Mouse (Mus musculus) heart, embryonic 13.5 days (tissue): ENCODE measurements at regions not wholly inside any gene's neighbourhood (a gene's known extent, or its start where the extent isn't known, plus 50 kb on each side); places are given as distances from the start of the nearest gene placed in this dataset.

Source experiments
- ATAC-seq: fragments of 200-750 bp; cut with Nextera tagmentation; 2 replicates; pipeline ENCODE4 v1.8.0; 2017; ENCODE audit warnings: moderate TSS enrichment; ENCODE audit not compliant: insufficient number of reproducible peaks, low FRiP score, low TSS enrichment; ENCODE audit errors: extremely low read depth
- H3K27ac ChIP-seq: fragments of 300-500 bp; sonication (generic); replicated peaks from 2 replicates; pipeline ENCODE4 v1.5.1; 2015; ENCODE audit warnings: moderate library complexity, mild to moderate bottlenecking, inconsistent platforms
- H3K27me3 ChIP-seq: fragments of 300-500 bp; sonication (generic); replicated peaks from 2 replicates; pipeline ENCODE4 v1.6.1; 2015; ENCODE audit warnings: mild to moderate bottlenecking, inconsistent platforms
- H3K36me3 ChIP-seq: fragments of 300-500 bp; sonication (generic); 2 replicates; pipeline ENCODE4 v1.6.1; 2015; ENCODE audit warnings: mild to moderate bottlenecking, inconsistent platforms
- H3K4me1 ChIP-seq: fragments of 300-500 bp; sonication (generic); 2 replicates; pipeline ENCODE4 v1.6.1; 2015; ENCODE audit warnings: inconsistent platforms
- H3K4me2 ChIP-seq: fragments of 300-500 bp; sonication (generic); 2 replicates; pipeline ENCODE4 v1.6.1; 2015; ENCODE audit warnings: inconsistent platforms, mild to moderate bottlenecking, moderate library complexity
- H3K4me3 ChIP-seq: fragments of 300-500 bp; sonication (generic); 2 replicates; pipeline ENCODE4 v1.5.1; 2015; ENCODE audit warnings: moderate library complexity, mild to moderate bottlenecking, inconsistent platforms
- H3K9ac ChIP-seq: fragments of 300-500 bp; sonication (generic); 2 replicates; pipeline ENCODE4 v1.6.1; 2015; ENCODE audit warnings: inconsistent platforms, mild to moderate bottlenecking, moderate library complexity
- H3K9me3 ChIP-seq: fragments of 300-500 bp; sonication (generic); 2 replicates; pipeline ENCODE4 v1.6.1; 2016; ENCODE audit warnings: inconsistent platforms
- WGBS: fragments of 180-500 bp; shearing (Covaris S2); methylation state at CpG from one replicate; pipeline ENCODE4 v1.1.7; 2015; ENCODE audit warnings: mixed read lengths; 5-methylcytosine and 5-hydroxymethylcytosine counted together

- H3K27ac ChIP-seq: no peak overlapping the region
- no peak overlapping the region for H3K4me2 ChIP-seq
- ATAC-seq: no peak
- no peak overlapping the region for H3K4me3 ChIP-seq
- H3K9me3 ChIP-seq: no peaks in the 10 kb centered on the region
- H3K9ac ChIP-seq: no peak overlapping the region
- H3K36me3 ChIP-seq: no peaks in the 10 kb centered on the region
- 74% methylated on average over 8 of the region's 8 CpGs for WGBS
- no peaks in the 10 kb centered on the region for H3K4me1 ChIP-seq
- no peaks in the 10 kb centered on the region for H3K27me3 ChIP-seq
Observed at GRCm38 (mm10) chr13:71270370-71270769, 428.8 kb upstream of the Adamts16 start.

GRCm38 (mm10) chr13:71269496-71269895 lies 427.9 kb upstream of the Adamts16 start:
- WGBS: 31% methylated on average over 2 of the region's 2 CpGs
- Histone ChIP-seq H3K9me3 (no peaks in the 10 kb centered on the region), H3K9ac (no peak overlapping the region)

GRCm38 (mm10) chr13:71263315-71263878 lies 421.8 kb upstream of the Adamts16 start:
- H3K27me3 ChIP-seq: no peaks in the 10 kb centered on the region
- no peaks in the 10 kb centered on the region for H3K4me1 ChIP-seq
- H3K9me3 ChIP-seq: no peaks in the 10 kb centered on the region
- H3K36me3 ChIP-seq: no peaks in the 10 kb centered on the region
- no peak for ATAC-seq
- WGBS: 87% methylated on average over 16 of the region's 16 CpGs
- no peak overlapping the region for H3K9ac ChIP-seq
- no peak overlapping the region for H3K27ac ChIP-seq
- no peak overlapping the region for H3K4me2 ChIP-seq
- H3K4me3 ChIP-seq: no peak overlapping the region

More at GRCm38 (mm10) chr13:71269496-71269895, 427.9 kb upstream of the Adamts16 start:
- Histone ChIP-seq H3K4me1 (no peaks in the 10 kb centered on the region), H3K4me2 (no peak overlapping the region), H3K4me3 (no peak overlapping the region), H3K36me3 (no peaks in the 10 kb centered on the region), H3K27ac (no peak overlapping the region), H3K27me3 (no peaks in the 10 kb centered on the region)
- ATAC-seq: no peak

GRCm38 (mm10) chr13:71262575-71263295 lies 421.1 kb upstream of the Adamts16 start:
- Histone ChIP-seq H3K36me3 (no peaks in the 10 kb centered on the region), H3K4me3 (no peak overlapping the region), H3K27me3 (no peaks in the 10 kb centered on the region), H3K4me1 (no peaks in the 10 kb centered on the region), H3K9me3 (no peaks in the 10 kb centered on the region), H3K4me2 (no peak overlapping the region), H3K27ac (no peak overlapping the region), H3K9ac (no peak overlapping the region)
- WGBS: 79% methylated on average over 10 of the region's 10 CpGs
- no peak for ATAC-seq

- WGBS: 86% methylated on average over 2 of the region's 2 CpGs
- Histone ChIP-seq H3K27me3 (no peaks in the 10 kb centered on the region), H3K4me3 (no peak overlapping the region), H3K27ac (no peak overlapping the region), H3K36me3 (no peaks in the 10 kb centered on the region), H3K9ac (no peak overlapping the region), H3K9me3 (no peaks in the 10 kb centered on the region), H3K4me1 (0 out of 2 replicates have a peak, but pooled peaks cover 2% of the 10 kb centered on the region), H3K4me2 (no peak overlapping the region)
- no peak for ATAC-seq
Observed at GRCm38 (mm10) chr13:71254016-71254415, 412.4 kb upstream of the Adamts16 start.

- Histone ChIP-seq H3K36me3 (no peaks in the 10 kb centered on the region), H3K4me1 (no peaks in the 10 kb centered on the region), H3K27me3 (no peaks in the 10 kb centered on the region), H3K9me3 (no peaks in the 10 kb centered on the region), H3K4me2 (no peak overlapping the region), H3K9ac (no peak overlapping the region), H3K27ac (no peak overlapping the region), H3K4me3 (no peak overlapping the region)
- WGBS: 43% methylated on average over 8 of the region's 8 CpGs
- ATAC-seq: no peak
Observed at GRCm38 (mm10) chr13:71248261-71249031, 406.8 kb upstream of the Adamts16 start.

- Histone ChIP-seq H3K9me3 (no peaks in the 10 kb centered on the region), H3K27me3 (no peaks in the 10 kb centered on the region), H3K27ac (no peak overlapping the region), H3K4me2 (no peak overlapping the region), H3K9ac (no peak overlapping the region), H3K4me3 (no peak overlapping the region), H3K36me3 (no peaks in the 10 kb centered on the region), H3K4me1 (no peaks in the 10 kb centered on the region)
- ATAC-seq: no peak
Observed at GRCm38 (mm10) chr13:71247241-71247640, 405.6 kb upstream of the Adamts16 start.

GRCm38 (mm10) chr13:71245326-71245725 lies 403.7 kb upstream of the Adamts16 start:
- Histone ChIP-seq H3K27me3 (no peaks in the 10 kb centered on the region), H3K4me3 (no peak overlapping the region), H3K4me2 (no peak overlapping the region), H3K9me3 (no peaks in the 10 kb centered on the region), H3K36me3 (no peaks in the 10 kb centered on the region), H3K4me1 (no peaks in the 10 kb centered on the region), H3K9ac (no peak overlapping the region), H3K27ac (no peak overlapping the region)
- 68% methylated on average over 4 of the region's 4 CpGs for WGBS
- no peak for ATAC-seq

- Histone ChIP-seq H3K27me3 (no peaks in the 10 kb centered on the region), H3K9me3 (no peaks in the 10 kb centered on the region), H3K4me1 (no peaks in the 10 kb centered on the region), H3K36me3 (no peaks in the 10 kb centered on the region), H3K4me2 (no peak overlapping the region), H3K4me3 (no peak overlapping the region), H3K9ac (no peak overlapping the region), H3K27ac (no peak overlapping the region)
- 60% methylated on average over 4 of the region's 4 CpGs for WGBS
- no peak for ATAC-seq
Observed at GRCm38 (mm10) chr13:71239782-71240181, 398.2 kb upstream of the Adamts16 start.

- Histone ChIP-seq H3K9ac (no peak overlapping the region), H3K9me3 (no peaks in the 10 kb centered on the region), H3K4me3 (no peak overlapping the region), H3K27me3 (no peaks in the 10 kb centered on the region; the same call in 1 of the 2 replicates), H3K4me2 (no peak overlapping the region), H3K27ac (no peak overlapping the region), H3K36me3 (no peaks in the 10 kb centered on the region), H3K4me1 (no peaks in the 10 kb centered on the region)
- ATAC-seq: no peak; the same call in 1 of the 2 replicates
- WGBS: 70% methylated on average over 4 of the region's 4 CpGs
Observed at GRCm38 (mm10) chr13:71235338-71235737, 393.7 kb upstream of the Adamts16 start.

GRCm38 (mm10) chr13:71231182-71231581 lies 389.6 kb upstream of the Adamts16 start:
- no peak for ATAC-seq
- H3K36me3 ChIP-seq: no peaks in the 10 kb centered on the region
- H3K27ac ChIP-seq: no peak overlapping the region
- no peaks in the 10 kb centered on the region for H3K4me1 ChIP-seq
- H3K4me3 ChIP-seq: no peak overlapping the region
- no peak overlapping the region for H3K9ac ChIP-seq
- no peaks in the 10 kb centered on the region for H3K9me3 ChIP-seq
- no peaks in the 10 kb centered on the region; the same call in 1 of the 2 replicates for H3K27me3 ChIP-seq
- WGBS: 64% methylated on average over 5 of the region's 5 CpGs
- no peak overlapping the region for H3K4me2 ChIP-seq
